Mouse (Mus musculus): Measurements from ENCODE around the gene Vps35.

Gene Vps35

DNA sequence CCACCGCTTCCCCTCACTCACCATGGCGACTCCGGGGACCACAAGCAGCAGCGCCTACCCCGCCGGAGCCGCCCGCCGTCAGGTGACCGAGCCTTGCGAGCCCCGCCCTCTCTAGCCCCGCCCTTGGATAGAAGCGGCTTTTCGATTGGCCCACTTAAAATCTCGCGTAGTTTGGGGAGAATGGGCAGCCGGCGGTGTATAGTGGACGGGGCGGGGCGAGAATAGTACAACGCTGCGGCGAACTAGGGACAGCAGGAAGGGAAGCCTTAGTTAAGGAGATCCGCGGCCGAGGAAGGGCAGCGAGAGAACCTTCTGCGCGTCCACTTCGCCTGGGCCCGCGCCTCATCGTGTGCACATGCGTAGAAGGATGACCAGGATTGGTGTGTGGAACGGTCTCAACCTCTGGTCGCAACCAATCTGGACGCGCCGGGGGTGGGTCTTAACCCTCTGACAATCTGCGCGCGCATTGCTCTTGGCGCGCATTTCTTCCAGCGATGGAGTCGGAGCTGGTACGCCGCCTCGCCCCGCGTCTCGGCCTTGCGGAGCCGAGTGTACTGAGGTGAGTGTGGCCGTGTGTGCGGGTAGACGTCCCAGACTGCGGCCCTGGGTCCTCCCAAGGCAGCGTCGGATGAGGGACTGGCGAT lies at the start of gene Vps35, which contains the start of gene Orc6:
Vps35 (minus strand) TSS at position 369 of the 644 bp plus-strand sequence.
Orc6 (plus strand) TSS at position 199 of the 644 bp plus-strand sequence.
- DNase-seq (ENCODE audit: low spot score) = peak; percentile 98

DNA sequence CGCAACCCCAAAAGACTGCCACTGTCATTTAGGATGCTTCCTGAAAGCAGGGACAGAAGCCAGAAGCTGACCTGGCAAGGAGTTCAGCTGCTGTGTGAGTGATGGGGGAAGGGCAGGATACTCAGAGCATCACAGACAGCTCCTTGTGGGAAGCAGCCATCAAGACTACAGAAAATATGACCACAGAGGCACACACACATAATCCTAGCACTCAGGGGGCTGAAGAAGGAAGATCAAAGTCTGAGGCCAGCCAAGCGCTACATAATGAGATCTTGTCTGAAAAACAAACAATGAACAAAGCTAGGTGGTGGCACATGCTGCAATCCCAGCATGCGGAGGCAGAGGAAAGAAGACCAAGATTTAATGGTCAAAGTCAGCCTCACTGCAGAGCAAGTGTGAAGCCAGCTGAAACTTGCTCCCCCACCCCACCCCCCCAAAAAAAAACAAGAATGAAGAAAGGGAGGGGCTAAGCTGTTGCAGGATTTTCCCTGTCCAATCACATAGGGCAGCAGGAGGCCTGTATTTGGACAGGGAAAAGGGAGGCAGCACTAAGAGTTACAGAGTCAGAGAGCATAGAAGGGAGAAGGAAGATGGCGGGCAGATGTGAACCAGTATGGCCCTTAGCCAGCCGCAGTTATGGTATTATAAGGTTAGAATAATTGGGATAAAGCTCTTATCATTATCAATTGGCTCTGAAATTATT lies 40.4 kb upstream of the Vps35 start:
- DNase-seq (ENCODE audit: low spot score) = no peak

GRCm38 (mm10) chr8:85337681-85338080 lies 38.1 kb upstream of the Vps35 start:
- no peak for DNase-seq (ENCODE audit: low spot score)

DNA sequence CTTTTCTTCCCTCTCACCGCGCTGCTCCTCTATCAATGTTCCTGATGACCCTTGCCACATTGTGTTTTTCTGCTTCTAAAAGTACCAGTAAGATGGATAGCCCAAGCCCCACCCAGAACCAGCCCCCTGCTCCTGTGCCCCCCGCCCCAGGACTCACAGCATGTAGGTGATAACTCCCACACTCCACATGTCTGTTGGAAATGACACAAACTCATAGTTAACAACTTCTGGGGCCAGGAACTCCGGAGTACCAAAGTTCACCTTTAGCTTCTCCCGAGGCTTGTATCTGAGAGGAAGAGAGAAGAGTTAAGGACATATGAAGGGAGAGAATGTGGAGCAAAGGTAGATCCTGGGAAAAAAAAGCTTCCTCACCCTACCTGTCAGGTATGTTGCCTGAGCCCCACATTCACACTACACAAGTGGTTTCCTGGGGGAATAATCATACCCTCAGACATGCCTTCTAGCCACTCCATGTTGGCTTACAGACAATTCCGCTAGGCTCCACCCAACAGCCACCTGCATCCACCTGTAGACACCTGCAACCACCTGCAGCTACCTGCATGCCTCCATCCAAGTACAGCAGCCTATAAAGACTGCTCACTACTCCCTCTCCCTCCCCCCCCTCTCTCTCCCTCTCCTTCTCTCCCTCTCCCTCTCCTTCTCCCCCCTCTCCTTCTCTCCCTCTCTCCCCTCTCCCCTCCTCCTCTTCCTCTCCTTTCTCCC lies 36.8 kb upstream of the Vps35 start:
- peak; percentile 25 for DNase-seq (ENCODE audit: low spot score)

GRCm38 (mm10) chr8:85335105-85335504 lies 35.5 kb upstream of the Vps35 start:
- peak; percentile 42 for DNase-seq (ENCODE audit: low spot score)

DNA sequence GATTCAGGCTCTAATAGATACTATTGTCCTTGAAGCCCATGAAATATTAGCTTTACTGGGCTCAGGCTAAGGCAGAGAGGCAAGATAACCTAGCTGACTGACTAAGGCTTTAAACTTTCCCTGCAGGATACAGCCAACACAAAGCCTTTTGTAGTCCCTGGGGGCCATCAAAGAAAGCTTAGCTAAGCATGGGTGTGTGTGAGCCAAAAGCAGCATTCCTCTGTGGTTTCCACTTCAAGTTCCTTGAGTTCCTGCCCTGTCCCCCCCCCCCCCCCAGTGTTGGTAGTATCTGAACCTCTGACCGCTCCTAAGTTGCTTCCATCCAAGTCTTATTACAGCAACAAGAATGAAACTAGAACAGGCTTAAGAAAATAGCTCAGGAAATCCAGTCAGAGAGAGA lies 29.9 kb upstream of the Vps35 start:
- no peak for DNase-seq (ENCODE audit: low spot score)

DNA sequence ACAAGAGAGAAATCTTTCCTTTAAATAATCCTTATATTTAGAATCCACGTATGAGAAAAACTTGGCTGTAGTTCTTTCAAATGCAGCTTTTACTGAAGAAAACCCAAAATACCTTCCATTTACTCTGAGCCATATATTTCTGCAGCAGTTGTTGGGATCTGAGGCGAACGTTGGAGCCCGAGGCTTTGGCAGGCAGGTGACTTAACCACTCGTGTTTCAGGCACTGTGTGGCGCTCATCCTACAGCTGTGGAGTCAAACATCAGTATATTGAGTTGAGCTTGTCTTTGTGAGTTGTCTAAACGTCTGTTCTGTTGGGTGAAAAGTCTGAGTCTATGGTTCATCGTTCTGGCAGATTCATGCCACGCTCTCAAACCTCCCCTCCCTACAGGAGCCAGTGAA lies 27.4 kb upstream of the Vps35 start:
- DNase-seq (ENCODE audit: low spot score) = no peak

DNA sequence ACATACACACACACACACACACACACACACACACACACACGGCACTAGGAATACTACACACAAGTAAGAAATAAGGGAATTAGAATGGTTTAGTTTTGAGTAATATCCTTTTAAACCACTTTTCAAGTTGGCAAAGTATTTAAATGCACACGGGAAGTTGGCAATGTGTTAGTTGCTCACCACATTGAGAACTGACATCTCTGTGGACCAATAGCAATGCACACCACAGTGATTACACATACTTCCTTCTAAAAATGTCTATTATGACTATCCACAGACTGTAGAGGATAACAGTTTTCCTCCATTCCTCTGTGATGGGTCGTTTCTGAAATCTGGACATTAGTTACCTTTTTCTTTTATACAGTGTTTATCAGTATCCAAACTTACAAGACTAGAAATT lies 23.5 kb upstream of the Vps35 start:
- no peak for DNase-seq (ENCODE audit: low spot score)

GRCm38 (mm10) chr8:85321981-85322380 lies 22.4 kb upstream of the Vps35 start:
- no peak for DNase-seq (ENCODE audit: low spot score)

GRCm38 (mm10) chr8:85318534-85318933 lies 18.9 kb upstream of the Vps35 start:
- peak; percentile 76 for DNase-seq (ENCODE audit: low spot score)

DNA sequence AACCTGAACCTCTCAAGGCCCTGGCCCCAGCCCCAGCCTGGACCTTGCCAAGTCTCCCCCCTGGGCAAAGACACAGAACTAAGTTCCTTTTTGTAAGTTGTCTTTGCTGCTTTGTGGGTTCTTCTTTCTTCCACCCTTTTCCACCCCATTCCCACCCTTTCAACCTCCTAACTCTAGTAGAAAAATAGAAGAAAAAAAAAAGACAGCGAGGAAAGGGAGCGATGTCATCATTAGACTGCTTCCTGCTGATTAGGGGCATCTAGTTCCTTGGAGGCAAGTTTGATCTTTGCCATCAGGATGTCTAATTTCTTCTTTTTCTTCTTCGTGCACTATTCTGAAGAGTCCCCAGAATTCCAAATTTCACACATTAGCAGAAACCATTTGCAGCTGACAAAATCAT lies 13.4 kb upstream of the Vps35 start:
- DNase-seq (ENCODE audit: low spot score) = no peak

GRCm38 (mm10) chr8:85311743-85312142 lies 12.1 kb upstream of the Vps35 start:
- no peak for DNase-seq (ENCODE audit: low spot score)

DNA sequence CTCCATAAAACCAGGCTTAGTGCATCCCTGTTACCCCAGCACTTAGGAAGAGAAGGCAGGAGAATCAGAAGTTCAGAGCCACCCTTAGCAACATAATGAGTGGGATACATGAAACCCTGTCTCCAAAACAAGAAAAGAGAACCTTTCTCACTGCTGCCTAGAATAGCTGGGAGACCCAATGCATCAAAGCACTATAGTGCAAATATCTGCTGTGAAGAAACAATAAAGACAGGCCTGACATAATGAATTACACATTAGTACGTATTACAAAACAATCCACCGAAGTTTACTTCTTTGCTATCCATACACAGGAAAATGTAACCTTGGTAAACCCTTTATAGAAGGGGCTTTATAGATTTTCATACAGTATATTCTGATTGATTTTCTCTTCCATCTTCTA lies 9.0 kb upstream of the Vps35 start:
- no peak for DNase-seq (ENCODE audit: low spot score)

DNA sequence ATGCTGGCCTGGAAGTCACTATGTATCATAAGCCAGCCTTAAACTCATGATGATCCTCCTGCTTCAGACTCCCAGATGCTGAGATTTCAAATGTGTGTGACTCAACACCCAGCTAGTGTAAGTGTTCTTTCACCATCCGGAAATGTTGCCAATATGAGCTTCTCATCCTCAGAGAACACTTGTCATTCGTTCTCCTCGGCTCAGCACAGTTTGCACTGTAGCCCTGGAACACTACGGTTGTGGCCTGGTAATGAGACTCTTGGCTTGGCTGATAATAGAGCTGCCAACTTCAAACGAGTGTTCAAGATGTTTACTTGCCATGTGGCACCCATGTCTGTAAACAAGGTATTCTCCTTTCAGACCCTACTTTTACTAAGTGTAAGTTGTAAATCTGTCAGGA lies 3.9 kb upstream of the Vps35 start:
- DNase-seq (ENCODE audit: low spot score) = no peak

GRCm38 (mm10) chr8:85302931-85303330 lies 3.3 kb upstream of the Vps35 start:
- DNase-seq (ENCODE audit: low spot score) = no peak

GRCm38 (mm10) chr8:85301941-85302340 lies 2.3 kb upstream of the Vps35 start:
- no peak for DNase-seq (ENCODE audit: low spot score)

DNA sequence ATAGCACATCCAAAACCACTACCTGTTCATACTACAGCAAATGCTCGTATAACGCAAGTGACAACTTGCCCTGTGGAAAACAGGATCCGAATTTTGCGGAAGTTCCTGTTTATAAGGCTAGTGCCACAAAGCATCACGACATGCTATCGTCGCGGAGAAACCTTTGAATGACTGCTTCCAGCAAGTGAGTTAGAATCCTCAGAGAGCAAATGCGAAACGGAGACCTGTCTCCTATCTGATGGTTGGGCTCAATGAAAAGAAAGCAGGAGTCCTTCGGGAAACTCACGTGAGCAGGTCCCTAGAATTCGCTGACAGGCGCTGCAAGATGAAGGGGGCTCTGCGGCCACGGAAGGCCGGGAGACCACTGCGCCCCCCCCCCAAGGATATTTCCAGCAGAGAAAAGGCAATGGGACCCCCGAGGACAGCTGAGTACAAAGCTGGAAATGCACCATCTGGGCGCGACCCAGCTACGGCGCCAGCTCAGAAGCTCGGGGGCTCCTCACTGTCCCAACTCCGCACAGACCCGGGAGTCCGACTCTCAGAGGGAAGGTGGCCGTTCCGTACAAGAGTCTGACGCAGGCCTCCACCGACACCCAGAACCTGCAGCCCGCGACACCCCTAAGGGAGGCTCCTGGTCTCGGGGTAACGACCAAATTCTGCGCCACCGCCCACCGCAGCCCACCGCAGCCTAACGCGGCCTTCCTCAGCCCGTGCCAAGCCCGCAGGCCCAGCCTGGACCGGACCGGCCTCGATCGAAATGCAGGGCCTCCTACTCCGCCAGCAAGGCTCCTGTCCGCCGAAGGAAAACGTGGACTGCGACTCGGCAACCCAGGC lies 785 bp downstream of the Vps35 start:
- peak; percentile 55 for DNase-seq (ENCODE audit: low spot score)

- no peak for DNase-seq (ENCODE audit: low spot score)
These were observed 12.8 kb downstream of the Vps35 start for GRCm38 (mm10) chr8:85286846-85287245.

DNA sequence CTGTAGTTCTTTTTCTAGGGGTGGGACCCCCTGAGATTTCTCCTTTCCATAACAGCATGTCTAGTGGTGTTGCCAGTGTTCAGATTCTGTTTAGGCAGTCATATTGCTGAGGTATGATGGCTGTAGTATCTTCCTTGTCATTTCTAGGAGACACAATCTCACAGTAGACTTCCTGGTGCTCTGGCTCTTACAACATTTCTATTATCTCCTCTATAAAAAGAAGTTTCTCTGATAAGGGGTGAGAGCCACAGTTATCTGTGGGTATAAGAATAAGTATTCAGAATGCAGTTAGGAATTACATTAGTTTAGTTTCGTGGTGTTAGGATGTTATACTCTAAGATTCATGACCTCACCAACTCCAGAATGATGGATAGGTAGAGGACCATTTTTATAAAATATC lies 72.3 kb downstream of the Vps35 start:
- no peak for DNase-seq (ENCODE audit: low spot score)

- no peak for DNase-seq (ENCODE audit: low spot score)
These were observed 73.9 kb downstream of the Vps35 start, which contains the start of gene Olfr371 for GRCm38 (mm10) chr8:85225688-85226087. Gene Olfr371 (plus strand): TSS chr8:85225988.

DNA sequence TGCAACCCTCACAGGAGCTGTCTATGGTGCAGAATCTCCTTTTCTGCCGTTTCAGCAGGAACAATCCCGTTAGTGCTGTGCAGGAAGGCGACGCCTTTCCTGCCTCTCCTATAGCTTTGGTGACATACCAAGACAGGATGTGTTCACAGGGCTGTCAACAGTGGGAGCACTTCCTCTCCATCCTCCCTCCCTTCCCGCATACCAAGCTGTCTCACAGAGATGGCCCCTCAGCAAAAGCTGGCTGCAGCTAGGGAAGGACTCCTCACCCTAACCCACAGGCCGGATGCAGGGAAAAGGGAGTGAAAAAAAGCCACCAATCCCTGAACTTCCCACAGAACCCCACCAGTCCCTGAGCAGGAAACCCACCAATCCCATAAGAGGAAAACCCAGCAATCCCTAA lies 78.6 kb downstream of the Vps35 start:
- DNase-seq (ENCODE audit: low spot score) = no peak

DNA sequence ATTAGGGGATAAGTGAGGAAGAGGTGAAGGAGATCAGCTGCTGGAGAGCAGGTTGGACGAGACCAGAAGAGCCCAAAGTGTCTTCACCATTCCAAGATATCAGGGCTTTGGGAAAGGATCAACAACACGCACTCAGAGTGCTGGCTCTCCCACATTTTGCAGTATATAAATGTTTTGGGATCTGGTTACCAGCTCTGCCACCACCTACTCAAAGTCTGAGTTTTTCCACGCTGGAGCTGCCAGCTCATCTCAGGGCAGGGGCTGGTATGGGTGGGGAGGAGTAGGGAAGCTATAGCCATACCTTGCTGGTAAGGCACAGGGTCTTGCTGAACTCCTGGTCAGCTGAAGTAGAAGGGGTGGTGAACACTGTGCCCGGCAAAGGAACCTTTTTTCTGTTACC lies 79.4 kb downstream of the Vps35 start:
- no peak for DNase-seq (ENCODE audit: low spot score)
